8 mouse cellular contexts compared by ENCODE assay signal in genomic region chr4:149444964-149445701, GRCm38 (mm10). TPM values are rescaled to one million over a fixed set of nuclear protein-coding genes. Genes with fewer than 3 reads are reported as not detected.
DNase-seq lines count a peak whose midpoint lies in the region; ATAC-seq lines count a peak whose summit lies in the region.

No protein-coding gene starts in this region.

- DNase-seq in CD4-positive, CD25-positive, alpha-beta regulatory T cell, adult 2 months (ENCODE audit: low read depth, low spot score), result peak; percentile 94
- DNase-seq in fat pad, adult 2 months (ENCODE audit: extremely low read depth, low read depth, low spot score), result peak; percentile 40
- DNase-seq in kidney, postnatal 14 days, result peak; percentile 94
- peak; percentile 84 for DNase-seq in liver, embryonic 13.5 days
- DNase-seq in neural tube, embryonic 10.5 days (ENCODE audit: extremely low spot score, low spot score), result peak; percentile 96

- peak; percentile 92 for ATAC-seq in heart, embryonic 14.5 days (ENCODE audit: insufficient number of reproducible peaks, insufficient read depth, low FRiP score, low read depth)
- peak; percentile 93 for ATAC-seq in liver, embryonic 13.5 days (ENCODE audit: low read depth)
- peak; percentile 97 for ATAC-seq in stomach, embryonic 16.5 days (ENCODE audit: insufficient read depth, low FRiP score)

- peak overlapping the region; percentile 67 for H3K4me2 ChIP-seq in heart, embryonic 14.5 days (ENCODE audit: low read length)
- H3K4me2 ChIP-seq in liver, embryonic 13.5 days, result peak overlapping the region; percentile 77
- peak overlapping the region; percentile 58 for H3K4me2 ChIP-seq in stomach, embryonic 16.5 days (ENCODE audit: low read depth, low read length)

- H3K4me1 ChIP-seq in brown adipose tissue, adult 24 weeks (ENCODE audit: control insufficient read depth, insufficient read depth, insufficient read length, low read length), result peaks cover 2% of the 10 kb centered on the region; the same call in 1 of the 2 replicates
- H3K4me1 ChIP-seq in heart, embryonic 14.5 days (ENCODE audit: control insufficient read depth in 2 of 2, insufficient read depth in 2 of 2, low read length in 2 of 2), result peaks cover 9 to 20% of the 10 kb centered on the region in 2 experiments
- peaks cover 23% of the 10 kb centered on the region for H3K4me1 ChIP-seq in liver, embryonic 13.5 days (replicated peaks)
- peaks cover 6% of the 10 kb centered on the region; the same call in 1 of the 2 replicates for H3K4me1 ChIP-seq in stomach, embryonic 16.5 days (ENCODE audit: control insufficient read depth, insufficient read depth, low read length)

- WGBS in heart, embryonic 14.5 days, result under 1% methylated on average over 36 of the region's 36 CpGs
- under 1% methylated on average over 36 of the region's 36 CpGs for WGBS in liver, embryonic 13.5 days (ENCODE audit: insufficient replicate concordance)
- WGBS in stomach, embryonic 16.5 days, result under 1% methylated on average over 36 of the region's 36 CpGs

- peak overlapping the region; percentile 71 for H3K9ac ChIP-seq in heart, embryonic 14.5 days (ENCODE audit: low read length)
- H3K9ac ChIP-seq in liver, embryonic 13.5 days, result peak overlapping the region; percentile 73
- H3K9ac ChIP-seq in stomach, embryonic 16.5 days (ENCODE audit: low read length), result peak overlapping the region; percentile 64

- peak overlapping the region; percentile 51 for H3K27ac ChIP-seq in brown adipose tissue, adult 24 weeks (replicated peaks; ENCODE audit: low read depth, low read length)
- peak overlapping the region; percentile 84 to 92 for H3K27ac ChIP-seq in heart, embryonic 14.5 days (replicated peaks in 1 of 2; ENCODE audit: control insufficient read depth in 1 of 2, insufficient read depth in 1 of 2, low read depth in 2 of 2, low read length in 2 of 2)
- H3K27ac ChIP-seq in liver, embryonic 13.5 days, result peak overlapping the region; percentile 65
- peak overlapping the region; percentile 86 for H3K27ac ChIP-seq in stomach, embryonic 16.5 days (ENCODE audit: low read length)

- H3K36me3 ChIP-seq in heart, embryonic 14.5 days (ENCODE audit: control insufficient read depth, insufficient read depth, low read length), result no peaks in the 10 kb centered on the region
- H3K36me3 ChIP-seq in liver, embryonic 13.5 days, result no peaks in the 10 kb centered on the region
- no peaks in the 10 kb centered on the region for H3K36me3 ChIP-seq in stomach, embryonic 16.5 days (ENCODE audit: control insufficient read depth, insufficient read depth, low read length)

- H3K4me3 ChIP-seq in brown adipose tissue, adult 24 weeks (ENCODE audit: insufficient read depth, low read depth, low read length), result peak overlapping the region; percentile 41
- H3K4me3 ChIP-seq in heart, embryonic 14.5 days (ENCODE audit: control insufficient read depth in 1 of 2, insufficient read depth in 1 of 2, low read depth in 1 of 2, low read length in 2 of 2), result peak overlapping the region; percentile 29 to 37
- peak overlapping the region; percentile 51 for H3K4me3 ChIP-seq in liver, embryonic 13.5 days (replicated peaks)
- H3K4me3 ChIP-seq in stomach, embryonic 16.5 days (replicated peaks; ENCODE audit: low read length), result peak overlapping the region; percentile 37

- H3K27me3 ChIP-seq in heart, embryonic 14.5 days (ENCODE audit: control insufficient read depth, insufficient read depth, low read length), result no peaks in the 10 kb centered on the region
- no peaks in the 10 kb centered on the region for H3K27me3 ChIP-seq in liver, embryonic 13.5 days
- H3K27me3 ChIP-seq in stomach, embryonic 16.5 days (ENCODE audit: control insufficient read depth, insufficient read depth, low read length), result no peaks in the 10 kb centered on the region

- H3K9me3 ChIP-seq in heart, embryonic 14.5 days (ENCODE audit: control insufficient read depth, low read length), result no peaks in the 10 kb centered on the region
- H3K9me3 ChIP-seq in liver, embryonic 13.5 days (replicated peaks), result no peaks in the 10 kb centered on the region
- H3K9me3 ChIP-seq in stomach, embryonic 16.5 days (replicated peaks; ENCODE audit: control insufficient read depth, low read length), result no peaks in the 10 kb centered on the region

RNA-seq across cellular contexts. Expression of gene Rbp7, which starts 9.6 kb away (rescaled TPM):
- 19.5 and 31.5 TPM in 2 replicates for polyA plus RNA-seq in brown adipose tissue, adult 24 weeks (2012; ENCODE audit: insufficient read depth, insufficient read length, missing spikeins)
- polyA plus RNA-seq in heart, embryonic 14.5 days (2014; fragmentation: Nextera tagmentation; extraction: Ambion mirVana), result 7.6 and 8.6 TPM in 2 replicates
- not detected in 2 replicates for polyA plus RNA-seq in liver, embryonic 13.5 days (2015; fragmentation: Nextera tagmentation; extraction: Ambion mirVana)
- polyA plus RNA-seq in stomach, embryonic 16.5 days (2015; fragmentation: Nextera tagmentation; extraction: Ambion mirVana), result 4.0 and 4.8 TPM in 2 replicates

RNA-seq across cellular contexts. Expression of gene Ube4b, which starts 18.6 kb away (rescaled TPM):
- 28.4 and 29.3 TPM in 2 replicates for polyA plus RNA-seq in brown adipose tissue, adult 24 weeks (2012; ENCODE audit: insufficient read depth, insufficient read length, missing spikeins)
- 29.6 and 30.3 TPM in 2 replicates for polyA plus RNA-seq in heart, embryonic 14.5 days (2014; fragmentation: Nextera tagmentation; extraction: Ambion mirVana)
- polyA plus RNA-seq in liver, embryonic 13.5 days (2015; fragmentation: Nextera tagmentation; extraction: Ambion mirVana), result 11.9 and 14.2 TPM in 2 replicates
- 32.7 and 33.5 TPM in 2 replicates for polyA plus RNA-seq in stomach, embryonic 16.5 days (2015; fragmentation: Nextera tagmentation; extraction: Ambion mirVana)

RNA-seq across cellular contexts. Expression of gene Tmem274, which starts 32.0 kb away (rescaled TPM):
- not detected in 2 replicates for polyA plus RNA-seq in brown adipose tissue, adult 24 weeks (2012; ENCODE audit: insufficient read depth, insufficient read length, missing spikeins)
- 0.47 TPM in 1 of 2 replicates, not detected in the other for polyA plus RNA-seq in heart, embryonic 14.5 days (2014; fragmentation: Nextera tagmentation; extraction: Ambion mirVana)
- polyA plus RNA-seq in liver, embryonic 13.5 days (2015; fragmentation: Nextera tagmentation; extraction: Ambion mirVana), result 0.19 TPM in 1 of 2 replicates, not detected in the other
- 0.39 and 0.40 TPM in 2 replicates for polyA plus RNA-seq in stomach, embryonic 16.5 days (2015; fragmentation: Nextera tagmentation; extraction: Ambion mirVana)

RNA-seq across cellular contexts. Expression of gene Nmnat1, which starts 39.9 kb away (rescaled TPM):
- 17.7 and 20.2 TPM in 2 replicates for polyA plus RNA-seq in brown adipose tissue, adult 24 weeks (2012; ENCODE audit: insufficient read depth, insufficient read length, missing spikeins)
- 13.4 and 14.8 TPM in 2 replicates for polyA plus RNA-seq in heart, embryonic 14.5 days (2014; fragmentation: Nextera tagmentation; extraction: Ambion mirVana)
- 6.5 and 6.7 TPM in 2 replicates for polyA plus RNA-seq in liver, embryonic 13.5 days (2015; fragmentation: Nextera tagmentation; extraction: Ambion mirVana)
- polyA plus RNA-seq in stomach, embryonic 16.5 days (2015; fragmentation: Nextera tagmentation; extraction: Ambion mirVana), result 9.3 and 9.6 TPM in 2 replicates

RNA-seq across cellular contexts. Expression of gene Lzic, which starts 39.9 kb away (rescaled TPM):
- polyA plus RNA-seq in brown adipose tissue, adult 24 weeks (2012; ENCODE audit: insufficient read depth, insufficient read length, missing spikeins), result 40.2 and 40.9 TPM in 2 replicates
- 32.1 and 39.8 TPM in 2 replicates for polyA plus RNA-seq in heart, embryonic 14.5 days (2014; fragmentation: Nextera tagmentation; extraction: Ambion mirVana)
- 19.6 and 20.5 TPM in 2 replicates for polyA plus RNA-seq in liver, embryonic 13.5 days (2015; fragmentation: Nextera tagmentation; extraction: Ambion mirVana)
- 33.3 and 35.9 TPM in 2 replicates for polyA plus RNA-seq in stomach, embryonic 16.5 days (2015; fragmentation: Nextera tagmentation; extraction: Ambion mirVana)

Comparison
In these comparisons a context has a peak if more than half of its experiments do, and no peak if none do; other contexts are left out.
1. Peak in every context shown above with its lines: DNase-seq, ATAC-seq, H3K4me3 ChIP-seq and H3K27ac ChIP-seq.
2. DNase-seq: peak in every context shown above with its lines; median percentile 96 in neural tube, embryonic 10.5 days; 94 in CD4-positive, CD25-positive, alpha-beta regulatory T cell, adult 2 months; 94 in kidney, postnatal 14 days; 84 in liver, embryonic 13.5 days; 40 in fat pad, adult 2 months.